Mouse (Mus musculus): ENCODE data around the gene Cypt2.
"Not testable (repeated sequence)": the region's sequence is repeated elsewhere in the genome, so short reads cannot be mapped to it uniquely, and the experiment has no call there.

- not testable (repeated sequence) for TF ChIP-seq CTCF (IDR thresholded peaks at IDR 0.05; ENCODE audit: low read depth, low read length); TAL1 (conservative IDR thresholded peaks at IDR 0.05; ENCODE audit: low read depth, low read length); GATA1 (IDR thresholded peaks at IDR 0.05; ENCODE audit: borderline replicate concordance, low read length); POLR2AphosphoS5 (IDR thresholded peaks at IDR 0.05; ENCODE audit: insufficient replicate concordance, low read depth, low read length)
Observed at GRCm38 (mm10) chrX:105499472-105499871, at the start of gene Cypt2.

Measured in G1E (cell line).